Mouse (Mus musculus) right cerebral cortex, adult 18-20 months (tissue): ENCODE results near the gene Cers3.
A peak's percentile ranks its signal among the peaks of the same experiment; 100 is the strongest.

Source experiments
- DNase-seq: peaks from one replicate; pipeline ENCODE4 v3.0.0; 2022; ENCODE audit warnings: mixed read lengths

Cers3 gene

DNA sequence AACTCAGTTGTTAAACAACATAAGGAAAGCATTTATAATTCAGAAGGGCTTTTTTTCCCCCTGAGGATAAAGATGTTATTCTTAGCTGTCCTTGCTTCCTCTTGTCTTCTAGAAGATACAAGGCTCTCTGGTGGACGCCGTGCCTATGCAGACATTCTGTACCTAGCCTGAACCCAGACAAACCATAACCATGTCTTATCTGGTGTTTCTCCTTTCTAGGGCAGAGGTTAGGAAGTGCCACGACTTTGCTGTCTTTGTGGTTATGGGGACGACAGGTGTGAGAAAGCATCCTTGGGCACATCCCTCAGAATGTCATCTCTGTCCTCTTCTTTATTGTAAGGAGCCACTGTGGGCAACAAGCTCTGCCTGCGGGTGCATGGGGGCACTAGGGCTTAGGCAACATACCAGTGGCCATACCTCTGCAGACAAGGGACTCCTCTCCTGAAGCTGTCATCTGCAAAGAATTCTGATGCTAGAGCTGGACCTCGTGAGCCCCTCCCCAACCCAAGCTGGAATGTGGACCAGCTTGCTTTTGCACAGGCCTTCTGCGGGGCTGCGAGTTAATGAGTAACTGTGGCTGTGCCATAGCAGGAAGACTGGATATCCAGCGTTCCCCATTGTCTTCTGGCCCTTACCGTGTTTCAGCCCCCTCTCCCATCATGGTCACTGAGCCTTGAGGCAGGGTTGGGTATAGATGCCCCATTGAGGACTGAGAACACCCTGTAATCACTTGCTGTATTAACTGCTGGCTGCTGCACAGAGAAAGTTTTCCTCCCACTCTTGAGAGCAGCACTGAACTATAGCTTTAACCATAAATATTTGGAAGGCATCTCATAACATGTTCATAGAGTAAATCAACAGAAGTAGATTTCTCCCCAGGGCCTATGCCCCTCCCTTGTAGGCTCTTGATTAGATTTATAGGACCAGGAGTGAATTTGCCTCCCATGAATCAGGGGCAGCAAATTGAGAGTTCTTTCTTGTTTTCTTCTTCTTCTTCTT, 36.9 kb downstream of the Cers3 start:
- DNase-seq: no peak

DNA sequence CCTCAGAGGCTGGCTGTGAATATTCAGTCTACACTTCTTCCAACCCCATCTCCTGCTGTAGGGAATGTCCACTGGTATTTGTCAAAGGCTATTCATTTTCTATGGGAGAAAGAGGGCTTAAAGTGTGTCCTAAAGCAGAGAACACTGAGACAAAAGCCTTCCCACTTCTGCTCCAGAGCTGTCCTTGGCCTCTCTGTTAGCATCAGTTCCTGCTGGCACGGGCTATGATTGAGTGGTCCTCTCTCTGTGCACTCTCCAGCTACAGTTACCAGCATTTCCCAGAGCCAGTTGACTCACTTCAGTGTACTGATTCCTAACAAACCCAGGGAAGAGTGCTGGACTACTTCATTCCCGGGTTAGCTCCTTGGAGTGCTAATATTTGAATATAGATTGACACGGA, 43.2 kb downstream of the Cers3 start:
- no peak for DNase-seq

DNA sequence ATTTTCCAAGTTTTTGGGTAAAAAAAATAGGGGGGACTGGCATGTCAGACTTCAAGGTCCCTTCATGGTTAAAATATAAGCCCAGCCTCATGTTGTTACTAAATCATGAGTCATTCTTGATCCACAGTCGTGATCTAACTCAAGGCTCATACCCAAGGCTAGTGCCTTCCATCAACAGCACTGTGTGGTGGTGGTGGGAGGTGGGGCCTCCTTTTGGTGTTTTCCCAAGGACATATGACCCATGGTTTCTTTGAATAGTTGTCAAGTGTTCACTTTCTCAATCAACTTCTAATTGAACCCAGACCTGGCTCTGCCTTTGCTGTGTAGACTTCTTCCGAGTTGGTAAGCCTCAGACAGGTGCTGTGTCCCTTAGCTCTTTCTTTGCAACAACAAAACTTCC, 44.5 kb downstream of the Cers3 start:
- no peak for DNase-seq

DNA sequence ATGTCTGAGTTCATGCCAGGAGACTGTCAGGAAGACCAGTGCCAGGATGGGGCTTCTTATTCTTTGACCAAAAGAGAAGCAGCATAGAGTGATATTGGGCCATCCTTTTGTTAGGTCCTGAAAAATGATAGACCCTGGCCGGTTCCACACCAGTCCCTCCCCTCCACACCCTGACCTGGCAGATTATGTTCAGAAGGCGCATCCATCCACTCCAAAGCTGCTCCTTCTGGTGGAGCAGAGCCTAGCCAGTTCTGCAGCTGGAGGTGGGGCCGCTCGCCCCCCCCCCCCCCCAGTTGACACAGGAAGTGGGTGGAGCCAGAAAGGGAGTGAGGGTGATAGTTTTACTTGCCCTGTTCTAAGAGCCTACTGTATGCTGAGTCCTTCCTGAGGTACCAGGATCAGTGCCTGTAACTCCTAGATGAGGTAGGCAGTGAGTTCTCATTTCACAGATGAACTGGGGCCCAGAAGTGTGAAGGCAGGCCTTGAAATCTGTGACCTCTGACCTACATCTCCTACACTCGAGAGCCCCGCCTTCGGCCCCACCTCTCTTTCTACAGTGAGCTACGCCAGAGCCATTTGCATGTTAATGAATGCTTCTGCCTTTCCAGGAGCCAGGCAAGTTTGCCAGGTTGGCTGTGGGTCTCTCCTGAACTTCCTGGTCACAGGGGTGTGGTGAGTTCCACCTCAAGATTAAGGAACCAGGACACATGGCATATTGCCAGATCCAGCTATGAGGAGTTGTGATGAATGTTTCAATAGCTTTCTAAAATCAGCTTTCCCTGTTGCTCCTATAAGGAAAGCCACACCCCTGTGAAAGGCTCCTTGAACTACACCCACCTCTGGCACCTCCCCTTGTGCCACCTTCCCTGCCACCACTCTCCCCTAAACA, 46.8 kb downstream of the Cers3 start:
- no peak for DNase-seq

DNA sequence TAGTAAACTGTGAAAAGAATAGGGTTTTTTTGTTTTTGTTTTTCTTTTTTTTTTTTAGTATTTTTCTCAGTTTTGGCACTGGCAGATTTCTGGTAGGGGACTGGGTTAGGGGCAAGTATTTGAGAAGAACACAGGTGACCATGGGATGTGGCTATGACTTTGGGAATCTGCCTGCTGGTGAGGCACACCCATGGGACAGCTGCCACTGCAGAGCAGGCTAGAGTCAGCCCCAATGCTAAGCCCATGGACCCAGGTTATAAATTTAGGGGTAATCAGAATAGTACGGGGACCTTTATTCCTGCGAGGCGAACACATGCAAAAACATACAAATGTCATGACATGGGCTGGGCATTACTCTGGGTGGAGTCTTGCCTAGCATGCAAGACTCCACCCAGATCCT, 47.7 kb downstream of the Cers3 start:
- no peak for DNase-seq

DNA sequence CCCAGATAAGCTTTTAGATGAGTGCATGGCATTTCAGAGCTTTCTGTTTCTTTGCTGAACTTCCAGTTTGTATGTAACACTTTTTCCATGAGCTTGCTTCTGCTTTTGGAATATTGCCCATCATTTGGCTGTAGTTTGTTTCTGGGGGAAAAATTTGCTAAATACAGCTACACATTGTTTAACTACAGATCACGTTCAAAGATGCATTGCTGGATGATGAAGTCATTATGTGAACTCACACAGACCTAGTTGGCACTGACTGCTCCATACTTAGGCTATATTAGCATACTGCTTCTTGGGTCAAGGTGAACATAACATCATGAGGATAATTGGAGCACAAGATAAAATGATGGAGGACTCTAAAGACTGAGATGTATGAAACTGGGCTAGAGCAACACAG, 53.6 kb downstream of the Cers3 start:
- DNase-seq: no peak

DNA sequence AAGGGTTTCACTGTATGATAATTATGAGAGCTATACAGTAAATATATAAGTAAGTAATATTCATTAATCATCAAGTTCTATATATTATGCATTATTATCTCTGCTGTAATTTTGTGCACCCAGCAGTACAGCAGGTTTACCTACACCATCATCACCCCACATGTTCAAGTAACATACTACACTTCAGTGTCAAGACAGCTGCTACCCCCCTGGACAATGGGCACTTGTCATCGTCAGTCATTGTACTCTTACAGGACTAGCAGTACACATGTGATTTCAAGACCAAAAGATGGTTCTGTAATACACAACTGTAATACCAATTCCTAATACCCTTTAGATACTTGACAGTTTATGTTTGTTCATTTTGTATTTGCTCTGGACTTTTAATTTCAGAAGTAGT, 54.0 kb downstream of the Cers3 start:
- DNase-seq: no peak

DNA sequence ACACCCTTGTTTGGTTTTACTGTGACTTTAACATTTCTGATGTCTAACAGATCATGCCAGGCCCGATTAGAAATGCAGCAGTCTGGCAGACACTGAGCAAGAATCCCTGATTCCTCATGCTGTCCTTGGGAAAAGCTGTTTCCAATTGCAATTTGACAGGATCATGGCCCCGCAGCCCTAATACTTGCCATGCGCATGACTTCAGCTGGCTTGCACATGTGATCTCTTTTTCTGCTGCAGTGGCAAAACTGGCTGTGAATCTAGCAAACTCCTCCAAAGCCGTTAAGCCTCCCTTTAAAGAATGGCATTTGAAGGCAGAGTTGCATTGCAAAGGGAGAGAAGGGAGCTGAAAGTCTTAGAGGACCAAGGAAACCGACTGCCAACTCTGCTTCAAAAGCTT, 55.5 kb downstream of the Cers3 start:
- DNase-seq: no peak

DNA sequence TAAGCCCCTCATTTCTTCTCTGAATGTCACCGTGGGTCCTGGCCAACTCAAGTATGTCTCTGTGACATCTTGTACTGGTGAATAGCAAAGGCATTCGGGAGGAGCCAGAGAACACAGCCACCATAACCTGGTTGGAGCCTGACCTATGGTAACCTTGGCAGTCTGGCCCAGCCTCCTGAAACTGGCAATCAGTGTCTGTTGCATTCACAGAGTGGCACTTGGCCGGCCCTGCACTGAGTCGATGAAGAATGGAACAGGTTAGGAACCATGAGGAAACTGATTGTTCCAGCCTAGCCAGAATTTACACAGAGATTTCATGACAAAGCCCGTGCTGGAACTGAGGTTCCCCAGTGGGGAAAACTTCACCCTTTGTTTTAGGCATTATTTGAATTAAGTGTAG, 57.5 kb downstream of the Cers3 start:
- no peak for DNase-seq

DNA sequence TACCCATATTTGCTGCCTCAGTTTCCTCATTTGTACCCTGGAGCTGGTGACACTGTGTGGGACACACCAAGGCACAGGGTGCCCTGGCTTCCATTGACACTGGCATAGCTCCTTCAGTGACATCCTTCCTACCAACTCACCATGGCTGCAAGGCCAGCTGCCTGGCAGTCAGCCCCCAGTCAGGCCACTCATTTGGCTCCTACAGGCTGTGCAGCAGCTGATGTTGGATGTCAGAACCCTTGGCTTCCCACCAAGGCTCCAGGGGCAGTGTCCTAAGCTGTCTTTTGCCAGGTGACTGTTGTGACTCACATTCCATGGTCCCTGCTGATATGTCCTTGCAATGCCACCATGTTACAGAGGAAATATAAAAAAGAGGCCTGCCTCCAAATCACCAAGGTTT, 58.5 kb downstream of the Cers3 start:
- DNase-seq: no peak

DNA sequence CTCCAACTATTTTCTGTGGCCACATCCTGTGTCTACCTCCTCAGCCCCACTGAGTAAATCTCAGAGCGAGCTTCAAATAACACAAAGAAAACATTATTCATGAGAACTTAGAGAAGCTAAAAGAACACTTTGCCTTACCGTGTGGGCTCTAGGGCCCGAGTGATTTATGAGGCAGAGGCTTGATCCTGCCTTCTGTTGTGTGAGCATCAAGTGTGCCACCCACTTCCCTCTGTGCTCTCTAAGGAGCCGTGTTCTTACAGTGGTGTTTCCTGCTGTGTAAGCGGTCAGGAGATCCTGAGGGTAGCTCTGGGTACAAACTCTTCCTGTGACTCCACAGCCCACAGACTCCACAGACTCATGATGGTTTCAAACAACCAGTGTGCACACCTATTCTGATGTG, 60.5 kb downstream of the Cers3 start:
- DNase-seq: no peak

DNA sequence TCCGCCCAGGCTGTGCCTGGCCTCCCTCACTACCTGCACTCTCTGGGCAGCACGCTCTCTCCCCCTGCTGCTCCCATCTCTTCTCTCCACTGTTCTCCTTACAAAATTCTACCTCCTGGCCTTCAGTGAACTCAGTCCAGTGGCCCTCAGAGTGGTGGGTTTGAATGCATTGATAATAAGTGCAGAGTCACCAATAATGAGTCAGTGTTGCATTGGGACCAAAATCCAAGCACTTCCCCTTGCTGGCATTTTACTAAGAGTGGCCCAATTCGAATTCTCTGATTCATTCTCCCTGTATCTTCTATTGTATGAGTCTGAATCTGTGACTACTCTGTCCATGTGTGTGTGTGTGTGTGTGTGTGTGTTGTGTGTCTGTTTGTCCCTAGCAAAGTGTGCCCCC, 63.5 kb downstream of the Cers3 start:
- DNase-seq: no peak

DNA sequence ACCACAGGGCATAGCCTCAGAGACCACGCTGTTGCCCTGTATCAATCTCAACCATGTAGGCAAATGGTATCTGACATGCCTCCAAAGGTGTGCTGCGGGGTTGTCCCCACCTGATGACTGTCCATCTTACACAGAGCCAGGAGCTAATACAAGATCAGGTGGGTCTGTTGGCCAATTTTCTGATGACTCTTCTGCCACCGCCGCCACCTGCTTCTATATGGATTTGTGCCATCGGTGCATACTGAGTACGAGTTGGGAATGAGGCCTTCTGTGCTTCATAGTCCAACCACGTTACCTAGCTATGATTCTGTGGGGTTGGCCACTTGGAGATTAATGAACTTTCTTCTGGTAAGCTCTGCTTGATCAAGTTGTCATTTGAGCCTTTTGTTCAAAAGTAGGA, 67.1 kb downstream of the Cers3 start:
- DNase-seq: no peak

DNA sequence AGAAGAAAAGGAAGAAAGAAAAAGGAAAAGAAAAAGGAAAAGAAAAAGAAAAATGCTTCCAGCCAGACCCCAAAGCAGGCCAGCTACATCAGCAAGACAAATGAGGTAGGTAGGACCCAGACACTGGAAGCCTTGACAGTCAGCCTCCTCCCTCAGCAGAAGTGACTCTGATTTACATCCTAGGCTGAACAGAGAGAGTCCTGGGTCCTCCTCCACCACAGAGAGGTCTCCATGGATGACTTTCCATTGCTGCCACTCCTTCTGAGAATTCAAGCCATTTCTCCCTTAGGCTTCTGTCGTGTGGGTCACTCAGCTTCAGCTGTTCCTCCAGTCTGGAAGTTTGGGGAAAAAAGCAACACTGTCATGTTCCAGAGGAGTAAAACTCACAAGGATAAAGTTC, 68.0 kb downstream of the Cers3 start:
- DNase-seq: no peak

DNA sequence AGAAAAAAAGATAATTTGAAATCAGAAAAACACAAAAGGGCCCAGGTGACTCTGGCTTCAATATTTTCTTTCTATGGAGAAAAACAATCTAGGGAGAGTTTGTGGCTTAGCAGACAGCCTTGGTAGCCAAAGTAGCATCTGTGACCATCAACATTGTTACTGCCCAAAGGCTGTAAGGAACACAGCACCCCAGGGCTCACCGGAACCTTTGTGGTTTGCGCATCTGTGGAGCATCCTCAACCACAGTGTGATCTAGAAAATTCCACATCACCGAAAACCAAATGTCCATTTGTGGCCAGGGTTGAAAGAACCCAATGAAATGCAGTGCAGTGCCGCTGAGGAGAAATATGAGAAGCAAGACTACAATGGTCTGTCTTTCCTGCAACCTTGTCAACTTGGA, 69.0 kb downstream of the Cers3 start:
- DNase-seq: no peak

DNA sequence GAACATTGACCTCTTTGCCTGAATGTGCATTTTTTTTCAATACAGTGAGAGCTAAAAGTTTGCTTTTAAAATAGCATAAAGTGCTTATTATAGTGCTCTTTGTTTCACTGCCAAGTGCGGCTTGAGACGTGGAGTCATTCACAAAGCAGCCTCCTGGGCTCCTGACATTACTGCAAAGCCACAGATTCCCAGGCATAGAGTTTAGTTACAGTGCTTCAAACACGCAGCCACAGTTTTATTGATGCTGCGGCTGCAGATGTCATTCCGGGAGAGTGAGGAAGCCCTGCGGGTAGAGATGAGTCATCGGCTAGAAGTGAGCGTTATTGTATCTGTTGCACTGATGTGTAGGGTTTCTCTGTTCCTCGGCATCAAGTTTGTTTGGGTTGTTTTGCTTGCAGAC, 69.4 kb downstream of the Cers3 start:
- peak; percentile 57 for DNase-seq

DNA sequence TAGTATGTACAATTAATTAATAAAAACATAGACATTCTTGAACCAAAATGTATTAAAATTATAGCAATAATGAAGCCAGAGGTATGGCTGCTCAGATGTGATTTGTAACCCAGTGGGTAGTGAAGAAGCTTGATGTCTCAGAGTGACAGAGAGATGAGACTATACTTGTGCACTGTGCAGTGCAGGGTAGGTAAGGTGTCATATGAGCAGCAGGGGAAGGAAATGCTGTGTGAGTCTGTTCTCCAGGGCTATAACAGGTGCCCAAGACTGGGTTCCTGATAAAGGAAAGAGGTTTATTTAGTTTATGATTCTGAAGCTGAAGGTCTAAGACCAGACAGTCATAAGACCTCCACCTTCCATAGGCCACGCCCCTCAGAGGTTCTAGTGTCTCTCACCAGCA, 69.9 kb downstream of the Cers3 start:
- no peak for DNase-seq

DNA sequence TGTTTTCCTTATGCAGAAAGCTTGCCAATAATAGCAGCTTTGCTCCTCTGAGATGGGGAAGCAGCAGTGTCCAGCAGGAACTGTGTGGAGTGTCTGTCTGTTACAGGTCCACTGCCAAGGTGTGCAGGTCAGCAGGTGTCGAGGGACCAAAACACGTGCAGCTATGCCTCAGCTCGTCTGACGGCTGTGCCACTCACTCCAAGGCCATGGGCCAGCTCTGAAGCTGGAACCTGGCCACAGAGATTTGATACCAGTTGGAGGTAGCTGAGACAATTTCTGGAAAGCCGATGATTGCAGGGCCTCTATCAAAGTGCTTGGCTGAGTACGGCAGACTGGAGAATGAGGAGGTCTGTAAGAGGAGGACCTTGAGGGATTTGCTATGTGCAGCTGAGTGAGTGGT, 72.2 kb downstream of the Cers3 start:
- DNase-seq: no peak

DNA sequence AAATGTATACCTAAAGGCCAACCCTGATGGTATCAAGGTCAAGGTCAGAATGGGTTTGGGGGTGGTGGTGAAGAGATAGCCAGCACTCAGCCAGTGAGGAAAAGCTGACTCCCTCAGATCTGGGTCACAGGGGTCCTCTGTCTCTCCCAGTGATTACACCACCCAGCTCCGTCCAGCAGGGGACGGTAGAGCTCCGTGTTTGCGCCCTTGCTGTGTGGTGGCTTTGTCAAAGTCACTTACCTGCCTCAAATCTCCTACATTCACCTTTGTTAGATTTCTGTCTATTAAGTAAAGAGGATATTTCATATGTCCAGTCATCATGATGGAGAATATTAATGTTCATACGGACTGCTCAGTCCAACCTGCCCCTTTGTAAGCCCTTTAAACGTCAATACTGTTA, 76.7 kb downstream of the Cers3 start:
- DNase-seq: no peak

DNA sequence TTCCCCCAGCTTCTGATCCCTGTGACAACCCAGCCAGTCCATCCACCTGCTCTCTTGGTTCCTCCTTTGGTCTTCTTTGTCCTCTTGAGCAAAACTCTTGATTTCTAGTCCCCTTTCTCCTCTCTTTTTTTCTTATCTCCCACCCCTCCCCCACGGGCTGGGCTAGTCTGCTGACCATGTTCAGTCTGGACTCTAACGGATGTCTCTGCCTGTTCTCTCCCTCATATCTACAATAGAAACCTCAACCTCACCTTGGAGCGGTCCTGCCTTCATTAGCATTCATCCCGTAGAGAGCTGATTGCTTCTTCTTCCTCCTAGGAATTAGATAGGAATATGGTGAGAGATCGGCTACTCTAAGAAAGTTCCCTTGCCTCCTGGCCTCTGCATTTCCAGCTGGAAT, 87.5 kb downstream of the Cers3 start:
- DNase-seq: no peak

DNA sequence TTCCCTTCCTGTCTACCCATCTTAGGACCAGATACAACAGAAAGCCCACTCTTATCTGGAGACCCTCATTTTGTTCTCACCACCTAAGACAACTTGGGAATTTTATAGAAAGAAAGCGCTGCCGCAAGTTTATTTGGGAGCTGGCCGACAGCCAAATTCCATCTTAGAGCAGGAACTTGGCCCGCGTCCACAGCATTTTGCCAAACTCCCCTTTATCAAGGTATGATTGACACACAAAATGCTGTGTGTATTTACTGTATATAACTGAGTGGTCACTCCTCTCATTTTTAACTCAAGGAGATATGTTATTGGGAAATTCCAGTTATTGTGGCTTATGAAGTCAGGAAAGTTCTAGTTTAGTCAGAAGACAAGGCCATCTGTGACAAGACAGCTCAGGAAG, 88.0 kb downstream of the Cers3 start:
- DNase-seq: no peak

DNA sequence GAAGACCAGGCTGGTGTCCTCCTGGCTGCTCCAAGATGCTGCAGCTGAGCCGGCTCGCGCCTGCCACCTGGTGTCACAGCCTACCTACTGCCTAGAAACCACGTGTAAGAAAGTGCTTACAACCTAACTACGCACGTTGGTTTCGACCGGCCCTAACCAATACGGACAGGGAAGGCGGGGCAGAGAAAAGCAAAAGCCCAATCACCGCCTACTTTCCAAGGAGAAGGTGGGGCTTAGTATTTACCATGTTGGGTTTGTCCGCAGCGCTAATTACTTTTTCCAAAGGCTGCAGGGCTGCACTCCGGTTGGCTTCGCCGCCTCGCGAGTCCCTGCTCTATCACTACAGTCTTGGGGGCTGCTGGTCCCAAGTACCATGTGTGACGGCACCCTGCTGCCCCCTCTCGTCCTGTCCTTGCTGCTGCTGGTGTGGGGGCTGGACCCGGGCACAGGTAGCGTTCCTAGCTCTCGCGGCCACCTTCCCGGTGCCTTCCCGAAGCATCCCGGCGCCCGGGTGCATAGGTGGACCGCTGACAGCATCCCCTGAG, 96.2 kb downstream of the Cers3 start, which contains the start of gene Adamts17:
Gene Adamts17 (plus strand): TSS at position 273 of the 545 bp plus-strand sequence.
- peak; percentile 96 for DNase-seq

DNA sequence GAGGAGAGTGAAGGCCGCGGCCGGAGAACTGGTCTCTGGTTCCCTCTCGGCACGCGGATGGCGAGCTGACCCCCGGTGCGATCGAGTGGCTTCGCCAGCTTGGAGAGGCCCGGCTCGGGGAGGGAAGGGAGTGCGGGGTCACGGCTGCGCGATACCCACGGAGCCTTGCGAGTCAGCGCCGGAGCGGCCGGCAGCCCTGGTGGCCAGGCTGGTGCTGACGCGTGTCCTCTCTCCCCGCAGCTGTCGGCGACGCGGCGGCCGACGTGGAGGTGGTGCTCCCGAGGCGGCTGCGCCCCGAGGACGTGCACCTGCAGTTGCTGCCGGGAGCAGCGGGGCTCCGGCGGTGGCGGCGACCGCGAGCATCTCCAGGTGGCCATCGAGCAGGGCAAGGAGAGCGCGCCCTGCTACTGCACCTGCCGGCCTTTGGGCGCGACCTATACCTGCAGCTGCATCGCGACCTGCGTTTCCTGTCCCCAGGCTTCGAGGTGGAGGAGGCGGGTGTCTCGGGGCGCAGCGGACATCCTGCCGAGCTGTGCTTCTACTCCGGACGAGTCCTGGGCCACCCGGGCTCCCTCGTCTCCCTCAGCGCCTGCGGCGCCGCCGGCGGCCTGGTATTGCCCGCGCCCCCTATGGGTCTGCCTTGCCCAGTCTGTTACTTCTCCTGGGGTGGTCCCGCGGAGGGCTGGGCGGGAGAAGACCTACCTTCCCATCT, 96.9 kb downstream of the Cers3 start:
- DNase-seq: peak; percentile 52
